Mouse (Mus musculus): ENCODE measurements at regions not wholly inside any gene's neighbourhood (a gene's known extent, or its start where the extent isn't known, plus 50 kb on each side); places are given as distances from the start of the nearest gene placed in this dataset.

DNA sequence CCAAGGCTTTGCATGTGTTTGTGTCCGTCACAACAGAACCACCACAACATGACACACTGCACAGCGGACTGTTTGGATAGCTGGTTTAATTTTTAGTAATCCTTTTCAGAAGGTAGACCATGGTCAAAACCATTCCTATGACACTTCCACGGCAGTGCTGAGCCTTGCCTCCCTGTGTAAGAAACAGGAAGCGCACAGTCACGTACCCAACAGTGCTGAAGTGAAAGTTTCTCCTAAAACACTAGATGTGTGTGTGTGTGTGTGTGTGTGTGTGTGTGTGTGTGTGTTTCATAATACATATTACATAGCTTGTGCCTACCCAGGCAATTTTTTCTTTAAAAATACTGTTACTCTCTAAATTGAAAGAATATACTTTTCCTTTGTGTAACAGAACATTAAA is 331.0 kb downstream of the Foxa2 start:
- Histone ChIP-seq H3K9ac (no peak overlapping the region), H3K4me1 (no peaks in the 10 kb centered on the region), H3K27me3 (no peaks in the 10 kb centered on the region), H3K9me3 (replicated peaks) (no peaks in the 10 kb centered on the region), H3K36me3 (no peaks in the 10 kb centered on the region), H3K27ac (no peak overlapping the region), H3K4me2 (replicated peaks) (no peak overlapping the region), H3K4me3 (no peak overlapping the region)
- no peak for ATAC-seq (ENCODE audit: low FRiP score)
- WGBS: 84% methylated on average over 5 of the region's 5 CpGs

GRCm38 (mm10) chr2:147710593-147711265 is 336.0 kb downstream of the Foxa2 start:
- H3K27ac ChIP-seq: no peak overlapping the region
- no peak overlapping the region for H3K4me3 ChIP-seq
- ATAC-seq (ENCODE audit: low FRiP score): no peak
- H3K4me2 ChIP-seq (replicated peaks): no peak overlapping the region
- H3K4me1 ChIP-seq: no peaks in the 10 kb centered on the region
- no peaks in the 10 kb centered on the region for H3K9me3 ChIP-seq (replicated peaks)
- H3K27me3 ChIP-seq: no peaks in the 10 kb centered on the region
- WGBS: 51% methylated on average over 8 of the region's 8 CpGs
- H3K9ac ChIP-seq: no peak overlapping the region
- H3K36me3 ChIP-seq: no peaks in the 10 kb centered on the region

GRCm38 (mm10) chr2:147709799-147710198 is 337.0 kb downstream of the Foxa2 start:
- Histone ChIP-seq H3K9me3 (replicated peaks) (no peaks in the 10 kb centered on the region), H3K36me3 (no peaks in the 10 kb centered on the region), H3K4me2 (replicated peaks) (no peak overlapping the region), H3K4me3 (no peak overlapping the region), H3K27ac (no peak overlapping the region), H3K9ac (no peak overlapping the region), H3K27me3 (no peaks in the 10 kb centered on the region), H3K4me1 (no peaks in the 10 kb centered on the region)
- ATAC-seq (ENCODE audit: low FRiP score): no peak

- no peak for ATAC-seq (ENCODE audit: low FRiP score)
- Histone ChIP-seq H3K9me3 (replicated peaks) (no peaks in the 10 kb centered on the region), H3K4me3 (no peak overlapping the region), H3K27me3 (no peaks in the 10 kb centered on the region), H3K27ac (no peak overlapping the region), H3K4me2 (replicated peaks) (no peak overlapping the region), H3K9ac (no peak overlapping the region), H3K4me1 (peaks cover 6% of the 10 kb centered on the region; the same call in 1 of the 2 replicates), H3K36me3 (no peaks in the 10 kb centered on the region)
- WGBS: 91% methylated on average over 6 of the region's 6 CpGs
These were observed 339.6 kb downstream of the Foxa2 start for GRCm38 (mm10) chr2:147707156-147707555.

- Histone ChIP-seq H3K27me3 (no peaks in the 10 kb centered on the region), H3K36me3 (no peaks in the 10 kb centered on the region), H3K4me1 (peaks cover 6% of the 10 kb centered on the region; the same call in 1 of the 2 replicates), H3K4me3 (no peak overlapping the region), H3K9me3 (replicated peaks) (no peaks in the 10 kb centered on the region), H3K9ac (no peak overlapping the region), H3K4me2 (replicated peaks) (no peak overlapping the region), H3K27ac (no peak overlapping the region)
- ATAC-seq (ENCODE audit: low FRiP score): no peak
- 72% methylated on average over 10 of the region's 10 CpGs for WGBS
These were observed 342.3 kb downstream of the Pax1 start for GRCm38 (mm10) chr2:147703981-147704380.

- peaks cover 6% of the 10 kb centered on the region; the same call in 1 of the 2 replicates for H3K4me1 ChIP-seq
- no peak overlapping the region for H3K4me2 ChIP-seq (replicated peaks)
- no peak overlapping the region for H3K9ac ChIP-seq
- H3K36me3 ChIP-seq: no peaks in the 10 kb centered on the region
- no peaks in the 10 kb centered on the region for H3K27me3 ChIP-seq
- H3K27ac ChIP-seq: no peak overlapping the region
- H3K4me3 ChIP-seq: no peak overlapping the region
- WGBS: 44% methylated on average over 6 of the region's 6 CpGs
- ATAC-seq (ENCODE audit: low FRiP score): peak; percentile 60
- no peaks in the 10 kb centered on the region for H3K9me3 ChIP-seq (replicated peaks)
These were observed 340.8 kb downstream of the Pax1 start for GRCm38 (mm10) chr2:147702330-147703063.

GRCm38 (mm10) chr2:147699524-147700081 is 337.9 kb downstream of the Pax1 start:
- WGBS: 60% methylated on average over 6 of the region's 6 CpGs
- Histone ChIP-seq H3K27me3 (no peaks in the 10 kb centered on the region), H3K4me1 (peaks cover 6% of the 10 kb centered on the region; the same call in 1 of the 2 replicates), H3K36me3 (no peaks in the 10 kb centered on the region), H3K4me3 (no peak overlapping the region), H3K27ac (no peak overlapping the region), H3K9me3 (replicated peaks) (no peaks in the 10 kb centered on the region), H3K9ac (no peak overlapping the region), H3K4me2 (replicated peaks) (no peak overlapping the region)
- no peak for ATAC-seq (ENCODE audit: low FRiP score)

DNA sequence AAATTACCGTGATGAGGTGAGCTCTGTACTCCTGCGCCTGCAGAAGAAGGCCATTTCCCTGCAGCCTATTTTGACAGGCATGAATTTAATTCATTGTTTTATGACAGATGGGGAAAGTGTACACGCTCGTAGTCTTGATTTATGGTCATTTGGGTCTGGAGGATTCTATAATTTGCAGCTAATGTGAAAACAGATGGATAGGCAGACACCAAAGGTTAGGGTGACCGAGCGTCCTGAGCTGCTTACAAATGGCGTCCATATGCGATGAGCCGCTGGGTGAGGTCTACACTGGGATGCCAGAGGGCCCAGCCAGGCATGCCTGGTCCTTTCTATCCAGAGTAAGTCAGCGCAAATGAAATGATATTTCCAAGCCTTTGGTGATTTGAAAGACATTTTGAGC is 330.2 kb downstream of the Pax1 start:
- Histone ChIP-seq H3K27ac (no peak overlapping the region), H3K4me3 (no peak overlapping the region), H3K9ac (no peak overlapping the region), H3K36me3 (no peaks in the 10 kb centered on the region), H3K4me2 (replicated peaks) (no peak overlapping the region), H3K27me3 (no peaks in the 10 kb centered on the region; the same call in 1 of the 2 replicates), H3K9me3 (replicated peaks) (no peaks in the 10 kb centered on the region), H3K4me1 (no peaks in the 10 kb centered on the region)
- 74% methylated on average over 10 of the region's 10 CpGs for WGBS
- peak; percentile 60; the same call in 1 of the 2 replicates for ATAC-seq (ENCODE audit: low FRiP score)

DNA sequence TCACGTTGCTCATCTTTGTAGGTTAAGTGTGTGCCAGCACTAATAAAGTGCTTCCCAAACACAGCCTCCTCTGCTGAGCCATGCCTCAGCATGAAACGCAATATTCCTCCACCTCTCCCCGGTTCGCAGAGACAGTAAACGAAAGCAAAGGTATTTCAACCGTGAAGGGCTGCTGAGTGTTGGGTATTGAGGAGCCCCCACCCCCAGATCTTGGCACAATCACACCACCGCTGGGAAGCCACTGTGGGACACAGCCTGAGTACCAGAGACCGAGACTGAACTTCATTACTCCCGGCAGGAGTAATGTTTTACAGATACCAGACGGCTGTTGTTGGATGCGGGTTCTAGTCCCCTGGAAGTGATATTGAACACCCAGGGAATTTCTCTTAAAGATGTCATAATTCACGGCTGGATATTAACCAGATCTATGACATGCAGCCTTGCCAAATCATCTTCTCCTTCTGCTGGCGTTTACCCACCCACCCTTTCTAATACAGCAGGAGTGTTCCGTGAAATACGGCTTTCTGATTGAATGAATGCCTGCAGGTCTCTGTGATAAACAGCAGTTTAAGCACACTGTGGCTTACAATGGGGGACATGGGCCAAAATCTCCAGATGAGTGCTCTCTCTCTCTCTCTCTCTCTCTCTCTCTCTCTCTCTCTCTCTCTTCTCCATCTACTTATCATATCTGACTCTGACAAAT is 328.9 kb downstream of the Pax1 start:
- Histone ChIP-seq H3K27me3 (no peaks in the 10 kb centered on the region; the same call in 1 of the 2 replicates), H3K9me3 (replicated peaks) (no peaks in the 10 kb centered on the region), H3K9ac (no peak overlapping the region), H3K4me1 (no peaks in the 10 kb centered on the region), H3K36me3 (no peaks in the 10 kb centered on the region), H3K27ac (no peak overlapping the region), H3K4me2 (replicated peaks) (no peak overlapping the region), H3K4me3 (no peak overlapping the region)
- WGBS: 69% methylated on average over 15 of the region's 15 CpGs
- no peak for ATAC-seq (ENCODE audit: low FRiP score)

- Histone ChIP-seq H3K27ac (no peak overlapping the region), H3K36me3 (no peaks in the 10 kb centered on the region), H3K4me2 (replicated peaks) (no peak overlapping the region), H3K9me3 (replicated peaks) (no peaks in the 10 kb centered on the region), H3K27me3 (no peaks in the 10 kb centered on the region; the same call in 1 of the 2 replicates), H3K9ac (no peak overlapping the region), H3K4me3 (no peak overlapping the region), H3K4me1 (no peaks in the 10 kb centered on the region)
- 29% methylated on average over 6 of the region's 6 CpGs for WGBS
- no peak for ATAC-seq (ENCODE audit: low FRiP score)
These were observed 327.0 kb downstream of the Pax1 start for GRCm38 (mm10) chr2:147688742-147689141.

- no peak overlapping the region for H3K4me2 ChIP-seq (replicated peaks)
- no peak overlapping the region for H3K9ac ChIP-seq
- no peaks in the 10 kb centered on the region for H3K36me3 ChIP-seq
- ATAC-seq (ENCODE audit: low FRiP score): no peak
- no peak overlapping the region for H3K4me3 ChIP-seq
- no peaks in the 10 kb centered on the region for H3K4me1 ChIP-seq
- H3K27ac ChIP-seq: no peak overlapping the region
- H3K9me3 ChIP-seq (replicated peaks): no peaks in the 10 kb centered on the region
- no peaks in the 10 kb centered on the region for H3K27me3 ChIP-seq
- 26% methylated on average over 1 of the region's 1 CpGs for WGBS
These were observed 294.9 kb downstream of the Pax1 start for GRCm38 (mm10) chr2:147656667-147657066.

DNA sequence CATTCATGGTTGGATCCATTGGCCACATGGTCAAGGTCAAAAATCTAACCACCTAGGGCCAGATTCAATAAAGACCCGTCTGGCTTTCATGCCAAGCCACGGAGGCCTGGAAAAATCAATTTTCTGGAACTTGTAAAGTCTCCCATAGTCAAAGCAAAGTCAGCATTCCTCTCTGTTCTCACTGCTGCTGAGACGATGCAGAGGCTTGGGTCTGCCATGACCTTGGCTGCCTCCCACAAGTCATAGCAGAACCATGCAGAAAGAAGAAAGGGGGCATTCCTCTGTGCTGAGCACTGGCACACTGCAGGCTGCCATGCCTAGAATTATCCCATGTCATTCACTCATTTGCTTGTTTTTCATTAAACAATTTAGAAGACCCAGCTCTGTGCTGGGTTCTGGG is 288.5 kb downstream of the Pax1 start:
- no peaks in the 10 kb centered on the region for H3K9me3 ChIP-seq (replicated peaks)
- H3K36me3 ChIP-seq: no peaks in the 10 kb centered on the region
- no peak overlapping the region for H3K4me2 ChIP-seq (replicated peaks)
- 41% methylated on average over 3 of the region's 3 CpGs for WGBS
- H3K27ac ChIP-seq: no peak overlapping the region
- H3K27me3 ChIP-seq: no peaks in the 10 kb centered on the region
- no peak overlapping the region for H3K4me3 ChIP-seq
- H3K4me1 ChIP-seq: no peaks in the 10 kb centered on the region
- no peak overlapping the region for H3K9ac ChIP-seq
- ATAC-seq (ENCODE audit: low FRiP score): no peak

All from hindbrain, embryonic 12.5 days (tissue).